Mouse (Mus musculus) limb, embryonic 15.5 days (tissue): ENCODE data around the gene Gm10160. TPM values are rescaled to one million over a fixed set of nuclear protein-coding genes. Genes with fewer than 3 reads are reported as not detected.

Experiments used
- ATAC-seq: fragments of 200-750 bp; cut with Nextera tagmentation; 2 replicates; pipeline ENCODE4 v1.8.0; 2017; ENCODE audit warnings: low read depth, moderate TSS enrichment; ENCODE audit not compliant: insufficient number of reproducible peaks, low FRiP score, low TSS enrichment
- H3K27ac ChIP-seq: fragments of 300-500 bp; sonication (generic); 2 replicates; pipeline ENCODE4 v1.5.1; 2015; ENCODE audit warnings: moderate library complexity, mild to moderate bottlenecking, inconsistent platforms
- H3K27me3 ChIP-seq: fragments of 300-500 bp; sonication (generic); 2 replicates; pipeline ENCODE4 v1.6.1; 2015; ENCODE audit warnings: inconsistent platforms
- H3K36me3 ChIP-seq: fragments of 300-500 bp; sonication (generic); 2 replicates; pipeline ENCODE4 v1.6.1; 2015; ENCODE audit warnings: inconsistent platforms
- H3K4me1 ChIP-seq: fragments of 300-500 bp; sonication (generic); 2 replicates; pipeline ENCODE4 v1.6.1; 2015; ENCODE audit warnings: inconsistent platforms
- H3K4me2 ChIP-seq: fragments of 300-500 bp; sonication (generic); 2 replicates; pipeline ENCODE4 v1.6.1; 2015; ENCODE audit warnings: mild to moderate bottlenecking, inconsistent platforms
- H3K4me3 ChIP-seq: fragments of 300-500 bp; sonication (generic); 2 replicates; pipeline ENCODE4 v1.5.1; 2015; ENCODE audit warnings: mild to moderate bottlenecking, inconsistent platforms
- H3K9ac ChIP-seq: fragments of 300-500 bp; sonication (generic); 2 replicates; pipeline ENCODE4 v1.6.1; 2015; ENCODE audit warnings: inconsistent platforms
- H3K9me3 ChIP-seq: fragments of 300-500 bp; sonication (generic); 2 replicates; pipeline ENCODE4 v1.6.1; 2016; ENCODE audit warnings: inconsistent platforms
- WGBS: fragments of 180-500 bp; shearing (Covaris S2); methylation state at CpG from one replicate; pipeline ENCODE4 v1.1.7; 2015; 5-methylcytosine and 5-hydroxymethylcytosine counted together
- polyA plus RNA-seq: library from polyadenylated mRNA; unstranded; fragments of >200 nt; fragmentation: Nextera tagmentation; extraction: Ambion mirVana; gene quantifications from 2 replicates; pipeline ENCODE4 v1.2.1, GENCODE M21; 2015

Gene Gm10160
- not detected in 2 replicates for polyA plus RNA-seq

DNA sequence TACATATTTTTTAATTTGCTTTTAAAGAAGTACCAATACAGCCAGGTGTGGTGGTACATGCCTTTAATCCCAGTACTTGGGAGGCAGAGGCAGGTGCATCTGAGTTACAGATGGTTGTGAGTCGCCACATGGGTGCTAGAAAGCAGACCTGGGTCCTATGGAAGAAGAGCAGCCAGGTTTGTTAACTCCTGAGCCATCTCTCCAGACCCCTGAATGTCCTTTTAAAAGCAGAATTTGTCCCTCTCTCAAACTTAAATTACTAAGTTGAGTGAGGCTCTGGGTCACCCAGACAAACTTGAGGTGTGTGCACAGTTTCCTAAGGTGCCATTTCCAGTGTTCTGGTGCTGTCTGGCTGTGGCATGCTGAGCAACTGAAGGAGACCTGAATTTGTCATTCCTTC is at the start of gene Gm10160:
Gm10160 (minus strand) TSS at position 101 of the 400 bp plus-strand sequence.
- no peaks in the 10 kb centered on the region for H3K9me3 ChIP-seq
- H3K9ac ChIP-seq = no peak within 1 kb of the TSS
- H3K4me3 ChIP-seq = no peak within 1 kb of the TSS
- WGBS = 79% methylated on average over 1 of the region's 1 CpGs
- no peak for ATAC-seq
- no peak within 1 kb of the TSS; the same call in 1 of the 2 replicates for H3K27ac ChIP-seq
- H3K27me3 ChIP-seq = peaks cover 32% of the 10 kb centered on the region
- no peak within 1 kb of the TSS for H3K4me2 ChIP-seq
- H3K4me1 ChIP-seq = peaks cover 22% of the 10 kb centered on the region
- no peaks in the 10 kb centered on the region for H3K36me3 ChIP-seq

DNA sequence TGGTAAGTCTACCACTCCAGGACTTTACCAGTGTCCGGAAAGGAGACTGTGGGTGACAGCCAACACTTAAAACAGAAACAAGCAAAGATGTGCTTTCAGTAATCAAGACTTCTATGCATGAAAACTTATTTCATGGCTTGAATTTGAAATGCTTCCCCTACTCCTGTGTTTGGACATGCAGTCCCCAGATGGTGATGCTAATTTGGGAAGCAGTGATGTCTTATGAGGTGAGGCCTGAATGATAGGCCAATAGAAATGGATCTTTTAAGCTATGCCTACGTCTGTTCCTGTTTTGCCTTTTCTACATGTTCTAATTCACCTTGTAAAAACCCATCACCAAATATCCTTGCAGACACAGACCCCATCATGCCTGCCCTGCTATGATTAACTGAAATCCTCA is 49.3 kb upstream of the Gm10160 start:
- no peak overlapping the region for H3K4me3 ChIP-seq
- no peaks in the 10 kb centered on the region for H3K36me3 ChIP-seq
- 80% methylated on average over 2 of the region's 2 CpGs for WGBS
- no peak overlapping the region for H3K9ac ChIP-seq
- no peak for ATAC-seq
- no peak overlapping the region for H3K27ac ChIP-seq
- H3K27me3 ChIP-seq = no peaks in the 10 kb centered on the region
- H3K4me2 ChIP-seq = no peak overlapping the region
- no peaks in the 10 kb centered on the region for H3K9me3 ChIP-seq
- H3K4me1 ChIP-seq = no peaks in the 10 kb centered on the region

DNA sequence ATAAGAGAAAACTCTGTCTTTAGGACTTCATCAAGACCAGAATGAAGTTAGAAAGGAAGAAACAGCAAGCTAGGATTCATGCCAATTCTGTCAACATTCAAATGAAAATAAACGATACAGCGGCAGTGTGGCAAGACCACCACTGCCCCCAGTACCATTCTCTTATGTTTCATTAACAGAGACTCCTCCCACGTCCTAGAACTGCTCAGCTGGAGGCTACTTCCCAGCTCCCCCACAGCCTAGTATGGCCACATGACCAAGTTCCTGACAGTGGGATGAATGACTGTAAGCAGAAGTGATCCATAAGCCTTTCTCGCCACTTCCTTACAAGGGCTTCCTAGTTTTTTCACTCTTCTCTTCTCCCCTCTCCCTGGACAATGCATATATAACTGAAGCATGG is 48.5 kb upstream of the Gm10160 start:
- Histone ChIP-seq H3K9ac (no peak overlapping the region), H3K4me1 (no peaks in the 10 kb centered on the region), H3K4me3 (no peak overlapping the region), H3K27ac (no peak overlapping the region), H3K27me3 (no peaks in the 10 kb centered on the region), H3K36me3 (peaks cover 4% of the 10 kb centered on the region), H3K9me3 (no peaks in the 10 kb centered on the region), H3K4me2 (no peak overlapping the region)
- ATAC-seq = no peak
- 68% methylated on average over 4 of the region's 4 CpGs for WGBS

- Histone ChIP-seq H3K9ac (no peak overlapping the region), H3K36me3 (peaks cover 7% of the 10 kb centered on the region), H3K4me1 (no peaks in the 10 kb centered on the region), H3K4me3 (no peak overlapping the region), H3K4me2 (no peak overlapping the region), H3K27ac (no peak overlapping the region), H3K9me3 (no peaks in the 10 kb centered on the region), H3K27me3 (no peaks in the 10 kb centered on the region)
- ATAC-seq = no peak
- 76% methylated on average over 11 of the region's 11 CpGs for WGBS
These were observed 43.8 kb upstream of the Gm10160 start for GRCm38 (mm10) chr7:81899361-81899760.

GRCm38 (mm10) chr7:81885128-81885527 is 29.5 kb upstream of the Gm10160 start:
- Histone ChIP-seq H3K9me3 (no peaks in the 10 kb centered on the region), H3K4me1 (no peaks in the 10 kb centered on the region), H3K27ac (no peak overlapping the region), H3K27me3 (no peaks in the 10 kb centered on the region), H3K4me2 (no peak overlapping the region), H3K9ac (no peak overlapping the region), H3K36me3 (no peaks in the 10 kb centered on the region), H3K4me3 (no peak overlapping the region)
- 88% methylated on average over 4 of the region's 4 CpGs for WGBS
- ATAC-seq = no peak

- no peak overlapping the region for H3K9ac ChIP-seq
- H3K36me3 ChIP-seq = no peaks in the 10 kb centered on the region
- no peak for ATAC-seq
- H3K27me3 ChIP-seq = no peaks in the 10 kb centered on the region
- no peak overlapping the region for H3K4me3 ChIP-seq
- H3K4me1 ChIP-seq = no peaks in the 10 kb centered on the region
- WGBS = 74% methylated on average over 3 of the region's 3 CpGs
- no peak overlapping the region for H3K4me2 ChIP-seq
- H3K27ac ChIP-seq = no peak overlapping the region
- no peaks in the 10 kb centered on the region for H3K9me3 ChIP-seq
These were observed 26.0 kb upstream of the Gm10160 start for GRCm38 (mm10) chr7:81881600-81881999.

DNA sequence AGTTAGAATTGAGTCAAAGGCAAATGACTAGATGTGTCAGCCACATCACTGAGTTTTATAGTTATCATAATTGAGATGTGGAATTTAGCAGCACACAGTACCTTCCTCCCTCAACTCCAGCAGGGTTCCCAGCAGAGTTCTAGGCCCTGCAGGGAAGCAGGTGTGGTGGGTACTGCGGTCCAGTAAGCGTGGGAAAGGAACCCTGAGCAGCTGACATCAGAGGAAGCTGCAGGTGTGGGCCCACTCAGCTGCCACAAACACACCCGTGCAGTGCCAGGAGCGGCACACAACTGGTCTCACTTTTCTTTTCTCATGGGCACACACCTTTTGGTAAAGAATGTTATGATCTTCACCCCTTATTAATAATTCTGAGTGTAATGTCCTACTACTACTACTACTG is 25.2 kb upstream of the Gm10160 start:
- Histone ChIP-seq H3K9ac (no peak overlapping the region), H3K4me2 (no peak overlapping the region), H3K27me3 (no peaks in the 10 kb centered on the region), H3K4me1 (no peaks in the 10 kb centered on the region), H3K4me3 (no peak overlapping the region), H3K9me3 (no peaks in the 10 kb centered on the region), H3K27ac (no peak overlapping the region), H3K36me3 (no peaks in the 10 kb centered on the region)
- 81% methylated on average over 4 of the region's 4 CpGs for WGBS
- ATAC-seq = no peak

DNA sequence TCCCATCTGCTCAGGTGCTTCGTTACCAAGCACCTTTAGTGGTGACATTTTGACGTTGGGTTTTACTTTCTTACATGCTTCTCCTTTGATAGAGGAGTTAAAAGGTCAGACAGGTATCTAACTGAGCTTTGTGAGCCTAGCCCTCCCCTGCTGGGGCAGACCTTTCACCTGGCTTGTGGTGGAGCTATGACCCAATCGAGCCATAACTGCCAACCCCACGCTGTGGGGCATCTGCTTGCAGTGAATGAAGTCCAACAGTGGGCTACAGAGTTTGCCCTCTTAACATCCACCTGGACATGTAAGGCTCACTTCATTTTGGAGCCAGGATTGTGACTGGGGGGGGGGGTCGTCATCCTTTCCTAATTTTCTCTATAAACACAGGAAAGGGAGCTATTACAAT is 24.7 kb upstream of the Gm10160 start:
- Histone ChIP-seq H3K4me2 (no peak overlapping the region), H3K27me3 (no peaks in the 10 kb centered on the region), H3K27ac (no peak overlapping the region), H3K4me1 (0 out of 2 replicates have a peak, but pooled peaks cover 2% of the 10 kb centered on the region), H3K36me3 (no peaks in the 10 kb centered on the region), H3K4me3 (no peak overlapping the region), H3K9me3 (no peaks in the 10 kb centered on the region), H3K9ac (no peak overlapping the region)
- 77% methylated on average over 5 of the region's 5 CpGs for WGBS
- no peak for ATAC-seq

- ATAC-seq = no peak
These were observed 19.8 kb upstream of the Gm10160 start for GRCm38 (mm10) chr7:81875372-81875771.

DNA sequence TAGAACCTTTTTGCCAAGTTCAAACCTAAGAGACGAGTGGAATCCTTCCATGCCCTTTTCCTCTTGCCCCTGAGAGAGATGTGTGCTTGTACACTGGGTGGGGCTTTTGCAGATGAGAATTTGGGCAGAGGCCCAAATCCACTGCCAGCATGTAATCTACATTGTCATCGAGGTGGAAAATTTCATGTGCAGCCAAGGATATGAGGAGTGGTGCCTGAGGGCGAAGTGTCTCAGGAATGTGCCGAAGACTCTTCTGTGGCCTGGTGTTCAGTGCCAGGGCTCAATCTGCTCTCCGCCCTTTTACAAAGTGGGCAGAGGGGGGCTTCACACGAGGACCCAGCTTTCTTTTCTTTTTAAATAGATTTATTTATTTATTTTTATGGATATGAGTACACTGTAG is 19.0 kb upstream of the Gm10160 start:
- 61% methylated on average over 6 of the region's 6 CpGs for WGBS
- Histone ChIP-seq H3K36me3 (no peaks in the 10 kb centered on the region), H3K4me1 (0 out of 2 replicates have a peak, but pooled peaks cover 4% of the 10 kb centered on the region), H3K27ac (no peak overlapping the region), H3K9me3 (no peaks in the 10 kb centered on the region), H3K9ac (no peak overlapping the region), H3K27me3 (no peaks in the 10 kb centered on the region), H3K4me2 (no peak overlapping the region), H3K4me3 (no peak overlapping the region)
- no peak for ATAC-seq

More at GRCm38 (mm10) chr7:81875372-81875771, 19.8 kb upstream of the Gm10160 start:
- Histone ChIP-seq H3K36me3 (no peaks in the 10 kb centered on the region), H3K4me2 (no peak overlapping the region), H3K9ac (no peak overlapping the region), H3K27me3 (no peaks in the 10 kb centered on the region), H3K9me3 (no peaks in the 10 kb centered on the region), H3K27ac (no peak overlapping the region), H3K4me3 (no peak overlapping the region), H3K4me1 (0 out of 2 replicates have a peak, but pooled peaks cover 4% of the 10 kb centered on the region)
- 64% methylated on average over 9 of the region's 9 CpGs for WGBS

GRCm38 (mm10) chr7:81873807-81874206 is 18.2 kb upstream of the Gm10160 start:
- WGBS = 44% methylated on average over 1 of the region's 1 CpGs
- no peaks in the 10 kb centered on the region for H3K36me3 ChIP-seq
- no peak overlapping the region for H3K4me3 ChIP-seq
- no peak overlapping the region for H3K4me2 ChIP-seq
- no peak for ATAC-seq
- 0 out of 2 replicates have a peak, but pooled peaks cover 4% of the 10 kb centered on the region for H3K4me1 ChIP-seq
- no peaks in the 10 kb centered on the region for H3K9me3 ChIP-seq
- H3K27me3 ChIP-seq = no peaks in the 10 kb centered on the region
- no peak overlapping the region for H3K27ac ChIP-seq
- no peak overlapping the region for H3K9ac ChIP-seq

DNA sequence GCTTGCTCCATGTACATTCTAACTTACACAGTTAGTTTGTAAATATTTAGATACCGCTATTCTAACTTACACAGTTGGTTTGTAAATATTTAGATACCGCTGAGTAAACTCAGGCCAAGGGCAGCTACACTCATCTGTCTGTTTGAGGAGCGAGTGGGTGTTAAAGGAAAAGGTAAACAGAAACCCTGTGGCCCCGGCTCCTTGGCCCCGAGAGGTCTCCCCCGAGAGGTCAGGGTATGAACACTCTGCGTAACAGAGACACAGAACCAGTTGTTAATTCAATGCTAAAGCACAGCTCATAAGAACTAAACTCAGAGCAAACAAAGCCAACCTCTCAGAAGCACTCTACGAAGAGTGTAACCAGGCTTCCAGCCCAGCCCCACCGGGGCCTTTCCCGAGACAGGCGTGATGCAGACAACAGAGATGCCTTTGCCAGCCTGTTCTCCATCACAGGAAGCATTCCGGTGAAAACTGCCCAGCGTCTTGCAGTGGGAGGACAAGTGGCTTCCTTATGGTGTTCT is 17.0 kb upstream of the Gm10160 start:
- no peak for ATAC-seq
- Histone ChIP-seq H3K4me1 (0 out of 2 replicates have a peak, but pooled peaks cover 4% of the 10 kb centered on the region), H3K9ac (no peak overlapping the region), H3K36me3 (no peaks in the 10 kb centered on the region), H3K27ac (no peak overlapping the region), H3K4me2 (no peak overlapping the region), H3K27me3 (no peaks in the 10 kb centered on the region), H3K9me3 (no peaks in the 10 kb centered on the region), H3K4me3 (no peak overlapping the region)
- 73% methylated on average over 13 of the region's 13 CpGs for WGBS

- Histone ChIP-seq H3K4me2 (no peak overlapping the region), H3K27me3 (no peaks in the 10 kb centered on the region), H3K4me1 (no peaks in the 10 kb centered on the region), H3K9me3 (no peaks in the 10 kb centered on the region), H3K36me3 (no peaks in the 10 kb centered on the region), H3K9ac (no peak overlapping the region), H3K27ac (no peak overlapping the region), H3K4me3 (no peak overlapping the region)
- no peak for ATAC-seq
- 22% methylated on average over 6 of the region's 6 CpGs for WGBS
These were observed 12.6 kb upstream of the Gm10160 start for GRCm38 (mm10) chr7:81868158-81868557.
